ENCODE assay signal across 20 mouse cellular contexts in genomic region chr5:139490131-139490530, GRCm38 (mm10). TPM values are rescaled to one million over a fixed set of nuclear protein-coding genes. Genes with fewer than 3 reads are reported as not detected.
"Had no signal": no experiment of that assay in that cellular context is flagged by ENCODE, and none has a peak within 500 bp of the region (broad histone marks: within the 10 kb centered on the region; RNA-seq: fewer than 3 reads in every experiment).

No protein-coding gene starts in this region.

- ATAC-seq: liver, postnatal 0 days; lung, postnatal 0 days; midbrain, embryonic 13.5 days; midbrain, embryonic 16.5 days had no signal

- H3K27me3 ChIP-seq: midbrain, embryonic 13.5 days; neural tube, embryonic 12.5 days had no signal

- DNase-seq: kidney, adult 18-20 months; kidney, adult 9 months; kidney, postnatal 14 days; kidney, postnatal 4 days; liver, postnatal 0 days; lung, embryonic 14.5 days; thymus, adult 18-20 months; thymus, postnatal 36 days had no signal

- H3K9ac ChIP-seq: liver, embryonic 14.5 days; liver, postnatal 0 days; lung, embryonic 14.5 days; midbrain, embryonic 13.5 days; neural tube, embryonic 12.5 days had no signal

- H3K4me2 ChIP-seq: liver, embryonic 11.5 days; lung, embryonic 14.5 days; midbrain, embryonic 13.5 days; neural tube, embryonic 12.5 days had no signal

- H3K4me1 ChIP-seq: midbrain, embryonic 13.5 days; neural tube, embryonic 12.5 days had no signal

- H3K4me3 ChIP-seq: midbrain, embryonic 13.5 days; neural tube, embryonic 12.5 days had no signal

- H3K27ac ChIP-seq: liver, embryonic 14.5 days; macrophage; midbrain, embryonic 13.5 days; neural tube, embryonic 12.5 days had no signal

- H3K36me3 ChIP-seq: midbrain, embryonic 13.5 days; neural tube, embryonic 12.5 days had no signal

RNA-seq across cellular contexts. Expression of gene Uncx, which starts 53.2 kb away (rescaled TPM):
- polyA plus RNA-seq: liver, embryonic 11.5 days; liver, embryonic 14.5 days; liver, postnatal 0 days; lung, embryonic 14.5 days; lung, postnatal 0 days; macrophage; small intestine, adult 2 months; spleen, adult 2 months; stomach, embryonic 16.5 days; testis, adult 2 months; urinary bladder, adult 2 months had no signal
